Mouse (Mus musculus) kidney, postnatal 36 days (tissue): ENCODE results near the gene Pla1a.
"Not testable (repeated sequence)": the region's sequence is repeated elsewhere in the genome, so short reads cannot be mapped to it uniquely, and the experiment has no call there.

Experiments used
- DNase-seq, 2 experiments: peaks; one replicate each; pipeline ENCODE4 v3.0.0; 2021 to 2022; ENCODE audit warnings: mixed read lengths in 2 of 2

Pla1a gene

DNA sequence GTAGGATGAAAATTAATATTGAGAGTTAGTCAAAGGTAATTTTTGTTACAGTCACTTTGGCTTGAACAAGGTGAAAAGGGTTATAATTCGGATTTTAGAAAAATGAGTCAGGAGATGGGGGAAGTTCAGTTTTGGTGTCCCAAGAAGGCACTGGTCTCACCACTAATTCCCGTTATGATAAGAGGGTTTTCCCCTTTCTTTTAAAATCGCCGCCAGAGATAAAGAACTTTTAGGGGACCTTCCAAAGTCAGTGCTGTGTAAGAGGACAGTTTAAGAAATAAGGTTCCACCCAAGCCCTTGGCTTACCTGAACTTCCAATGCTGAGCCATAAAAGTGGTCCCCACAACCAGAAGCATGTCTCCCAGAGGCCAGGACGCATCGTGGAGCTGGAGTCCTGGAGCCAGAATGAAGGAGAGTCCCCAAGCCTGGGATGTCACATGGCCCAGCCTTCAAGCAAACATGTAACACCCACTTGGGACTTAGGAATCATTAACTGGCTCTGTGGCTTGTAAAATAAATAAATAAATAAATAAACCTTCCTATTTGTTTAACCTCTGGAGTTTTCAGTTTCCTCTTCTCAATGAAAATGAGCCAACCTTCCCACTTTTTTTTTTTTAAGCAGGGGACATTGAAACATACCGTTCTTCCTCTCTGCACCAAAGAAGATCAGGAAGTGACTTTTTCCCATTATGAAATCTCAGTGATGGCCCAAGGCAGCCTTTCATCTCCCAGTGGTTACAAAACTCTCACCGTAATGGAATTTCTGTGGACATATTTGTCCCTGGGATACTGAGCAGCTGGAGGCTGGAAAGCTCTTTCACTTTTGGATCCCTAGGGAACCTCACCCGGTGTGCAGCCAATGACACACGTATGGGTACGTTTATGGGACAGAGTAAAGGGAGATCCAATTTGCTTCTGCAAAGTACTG, at the start of gene Pla1a:
Pla1a (minus strand) TSS at position 648 of the 928 bp plus-strand sequence.
- peak; percentile 30 to 39 for DNase-seq

DNA sequence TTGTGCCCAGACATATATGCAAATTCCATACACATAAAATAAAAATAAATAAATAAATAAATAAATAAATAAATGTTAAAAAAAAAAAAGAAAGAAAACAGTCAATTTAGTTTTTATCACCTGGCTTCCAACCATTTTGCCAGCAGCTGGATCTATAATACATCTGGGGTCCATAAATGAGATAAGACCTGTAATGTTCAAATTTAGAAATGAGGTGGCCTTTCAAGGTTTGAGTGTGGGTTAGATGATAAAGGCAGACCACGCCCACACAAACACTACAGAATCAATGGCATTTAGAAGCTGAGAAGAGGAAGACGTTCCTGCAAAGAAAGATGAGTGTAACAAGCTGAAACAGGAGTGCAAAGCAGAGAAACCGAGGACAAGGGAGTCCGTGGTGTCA, 48.4 kb upstream of the Pla1a start:
- DNase-seq: no peak

DNA sequence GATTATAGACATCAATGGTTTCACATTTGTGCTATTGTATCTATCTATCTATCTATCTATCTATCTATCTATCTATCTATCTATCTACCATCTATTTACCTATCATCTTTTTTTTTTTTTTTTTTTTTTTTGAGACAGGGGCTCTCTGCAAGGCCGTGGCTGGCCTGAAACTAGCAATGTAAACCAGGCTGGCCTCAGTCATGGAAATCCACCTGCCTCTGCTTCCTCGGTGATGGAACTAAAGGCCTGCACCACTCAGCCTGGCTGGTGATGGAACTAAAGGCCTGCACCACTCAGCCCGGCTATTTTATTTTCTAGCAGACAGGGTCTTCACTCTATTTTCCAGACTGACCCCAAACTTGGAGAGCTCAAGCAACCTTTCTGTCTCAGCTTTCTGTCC, 45.4 kb upstream of the Pla1a start:
- DNase-seq: no peak

DNA sequence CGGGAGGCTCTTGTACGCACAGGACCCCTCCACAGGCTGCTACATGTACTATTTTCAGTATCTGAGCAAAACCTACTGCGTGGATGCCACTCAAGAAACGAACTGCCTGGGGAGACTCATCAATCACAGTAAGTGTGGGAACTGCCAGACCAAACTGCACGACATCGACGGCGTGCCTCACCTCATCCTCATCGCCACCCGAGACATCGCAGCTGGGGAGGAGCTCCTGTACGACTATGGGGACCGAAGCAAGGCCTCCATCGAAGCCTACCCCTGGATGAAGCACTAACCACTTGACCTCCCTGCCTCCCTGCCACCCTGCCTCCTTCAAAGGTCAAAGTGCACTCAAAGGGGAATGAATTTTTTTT, 44.3 kb upstream of the Pla1a start:
- DNase-seq: not testable (repeated sequence)

DNA sequence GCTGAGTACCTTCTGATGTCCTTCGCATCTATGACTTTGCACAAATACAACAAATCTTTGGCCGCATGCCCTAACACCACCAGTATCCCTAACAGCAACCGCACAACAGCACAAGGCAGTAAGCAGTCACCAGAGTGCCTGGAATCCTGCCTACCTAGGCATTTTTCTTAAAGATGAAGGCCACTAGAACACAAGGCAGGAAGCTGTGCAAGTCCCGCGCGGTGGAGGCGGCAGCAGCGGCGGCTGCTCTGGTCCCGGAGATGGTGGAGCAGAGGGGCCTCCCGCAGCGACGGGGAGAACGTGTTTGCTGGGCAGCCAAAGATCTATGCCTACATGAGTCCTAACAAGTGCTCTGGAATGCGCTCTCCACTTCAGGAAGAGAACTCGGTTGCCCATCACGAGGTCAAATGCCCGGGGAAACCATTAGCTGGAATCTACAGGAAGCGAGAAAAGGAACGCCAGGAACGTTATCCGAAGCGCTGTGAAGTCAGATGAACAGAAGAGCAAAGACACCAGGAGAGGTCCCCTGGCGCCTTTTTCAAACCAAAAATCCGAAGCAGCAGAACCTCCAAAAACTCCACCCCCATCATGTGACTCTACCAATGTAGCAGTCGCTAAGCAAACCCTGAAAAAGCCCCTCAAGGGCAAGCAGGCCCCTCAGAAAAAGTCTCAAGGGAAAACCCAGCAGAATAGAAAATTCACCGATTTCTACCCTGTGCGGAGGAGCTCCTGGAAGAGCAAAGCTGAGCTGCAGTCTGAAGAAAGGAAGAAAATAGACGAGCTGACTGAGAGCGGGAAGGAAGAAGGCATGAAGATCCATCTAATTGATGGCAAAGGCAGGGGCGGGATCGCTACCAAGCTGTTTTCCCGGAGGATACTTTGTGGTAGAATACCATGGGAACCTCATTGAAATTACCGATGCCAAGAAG, 43.6 kb upstream of the Pla1a start:
- peak; percentile 21 to 56 for DNase-seq

DNA sequence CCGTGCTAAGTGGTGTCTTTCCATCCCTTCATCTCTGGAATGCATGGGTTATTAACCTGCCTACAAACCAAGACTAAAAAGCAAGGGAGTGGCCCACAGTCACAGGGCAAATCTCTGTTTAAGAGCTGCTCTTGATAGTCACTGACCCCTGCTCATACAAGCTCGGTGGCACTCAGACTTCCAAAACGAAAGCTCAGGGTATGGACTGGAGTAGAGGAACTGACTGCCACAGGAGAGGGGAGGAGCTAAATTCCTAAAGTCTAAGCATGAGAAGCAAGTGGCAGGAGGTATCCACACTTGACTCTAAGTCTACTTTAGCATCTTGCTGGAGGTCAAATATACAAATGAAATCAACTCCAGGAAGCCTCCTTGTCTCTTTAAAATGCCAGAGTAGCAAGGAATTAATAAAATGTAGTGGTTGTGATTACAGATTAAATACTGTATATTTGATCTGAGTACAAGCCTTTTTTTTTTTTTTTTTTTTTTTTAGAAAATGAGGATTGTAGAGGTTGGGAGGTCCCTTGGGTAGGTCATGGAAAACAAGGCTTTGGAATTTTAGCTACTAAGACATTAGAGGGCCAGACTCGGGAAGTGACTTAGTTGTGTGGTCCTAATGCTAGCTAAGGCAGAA, 42.9 kb upstream of the Pla1a start:
- DNase-seq: no peak

DNA sequence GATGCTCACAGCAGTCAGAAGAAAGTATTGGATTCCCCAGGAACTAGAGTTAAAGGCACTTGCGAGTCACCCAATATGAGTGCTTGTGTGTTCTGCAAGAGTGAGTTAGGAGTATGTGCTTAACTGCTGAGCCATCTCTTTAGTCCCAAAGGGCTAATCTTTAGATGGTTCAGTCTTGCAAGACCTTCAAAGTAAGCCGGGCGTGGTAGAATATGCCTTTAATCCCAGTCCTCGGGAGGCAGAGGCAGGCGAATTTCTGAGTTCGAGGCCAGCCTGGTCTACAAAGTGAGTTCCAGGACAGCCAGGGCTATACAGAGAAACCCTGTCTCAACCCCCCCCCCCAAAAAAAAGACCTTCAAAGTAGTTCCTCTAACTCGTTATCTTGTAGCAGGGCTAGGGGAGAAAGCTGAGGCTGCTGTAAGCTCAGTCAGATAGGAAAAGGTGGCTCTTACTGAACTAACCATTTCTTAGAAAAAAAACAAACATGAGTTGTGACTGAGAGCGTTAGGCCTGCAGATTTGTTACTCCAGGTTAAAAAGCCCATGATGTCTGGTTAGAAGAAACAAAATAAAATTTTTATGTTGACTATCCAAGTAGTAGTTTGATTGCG, 41.8 kb upstream of the Pla1a start:
- DNase-seq: no peak

DNA sequence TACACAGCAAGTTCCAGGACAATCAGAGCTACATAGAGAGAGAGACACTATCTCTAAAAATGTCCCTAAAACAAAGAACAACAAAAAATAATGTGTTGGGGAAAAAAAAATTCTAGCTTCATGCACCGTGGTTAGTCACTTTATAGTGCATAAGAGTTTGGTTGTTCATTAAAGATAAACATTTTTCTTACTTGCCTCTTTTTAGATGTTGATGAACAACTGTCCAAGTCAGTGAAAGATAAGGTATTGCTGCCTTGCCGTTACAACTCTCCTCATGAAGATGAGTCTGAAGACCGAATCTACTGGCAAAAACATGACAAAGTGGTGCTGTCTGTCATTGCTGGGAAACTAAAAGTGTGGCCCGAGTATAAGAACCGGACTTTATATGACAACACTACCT, 40.7 kb upstream of the Pla1a start:
- no peak for DNase-seq

DNA sequence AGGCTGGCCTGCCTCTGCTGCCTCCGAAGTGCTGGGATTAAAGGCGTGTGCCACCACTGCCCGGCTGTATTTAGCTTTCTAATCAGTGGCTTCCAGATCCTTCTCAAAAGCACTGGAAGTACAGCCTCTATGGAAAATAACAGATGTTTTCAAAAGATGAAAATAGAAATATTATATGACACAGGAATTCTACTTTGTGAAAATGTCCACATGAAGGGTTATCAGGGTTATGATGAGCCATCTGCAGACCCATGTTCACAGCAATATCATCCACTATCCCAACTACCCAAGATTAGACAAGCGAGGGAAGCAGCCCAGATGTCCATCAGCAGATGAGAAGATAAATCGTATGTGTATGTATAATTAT, 39.5 kb upstream of the Pla1a start:
- DNase-seq: no peak

DNA sequence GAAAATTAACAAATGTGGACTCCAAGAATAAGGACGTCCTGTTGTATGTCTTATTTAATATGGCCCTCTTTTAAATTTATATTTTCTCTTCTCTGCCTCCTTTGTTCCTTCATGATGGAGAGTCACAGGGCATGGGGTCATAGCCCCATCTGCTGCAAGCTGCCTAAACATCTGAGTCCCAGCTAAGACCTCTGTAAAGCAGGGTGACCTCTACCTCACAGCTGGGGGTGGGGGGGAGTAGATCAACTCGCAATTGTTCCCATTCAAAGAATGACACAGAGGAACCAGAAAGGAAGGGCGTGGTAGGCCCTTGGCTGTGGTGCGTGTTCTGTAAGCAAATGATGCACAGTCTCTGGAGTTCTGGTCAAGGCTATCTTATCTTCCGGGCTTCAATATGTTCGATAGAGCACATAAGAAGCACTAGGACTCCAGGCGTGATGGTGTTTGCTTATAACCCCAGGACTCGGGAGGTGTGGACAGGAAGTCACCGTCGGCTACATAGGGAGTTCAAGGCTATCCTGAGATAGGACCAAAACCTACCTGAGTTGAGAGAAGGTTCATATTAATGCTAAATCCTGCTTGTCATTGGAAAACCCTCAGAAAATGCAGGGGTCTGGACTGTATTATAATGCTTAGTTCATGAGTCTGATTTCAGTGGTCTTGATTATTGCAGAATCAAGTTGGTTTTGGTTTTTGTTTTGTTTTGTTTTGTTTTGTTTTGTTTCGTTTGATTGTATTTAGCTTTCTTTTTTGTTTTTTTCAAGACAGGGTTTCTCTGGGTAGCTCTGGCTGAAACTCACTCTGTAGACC, 39.0 kb upstream of the Pla1a start:
- DNase-seq: no peak

DNA sequence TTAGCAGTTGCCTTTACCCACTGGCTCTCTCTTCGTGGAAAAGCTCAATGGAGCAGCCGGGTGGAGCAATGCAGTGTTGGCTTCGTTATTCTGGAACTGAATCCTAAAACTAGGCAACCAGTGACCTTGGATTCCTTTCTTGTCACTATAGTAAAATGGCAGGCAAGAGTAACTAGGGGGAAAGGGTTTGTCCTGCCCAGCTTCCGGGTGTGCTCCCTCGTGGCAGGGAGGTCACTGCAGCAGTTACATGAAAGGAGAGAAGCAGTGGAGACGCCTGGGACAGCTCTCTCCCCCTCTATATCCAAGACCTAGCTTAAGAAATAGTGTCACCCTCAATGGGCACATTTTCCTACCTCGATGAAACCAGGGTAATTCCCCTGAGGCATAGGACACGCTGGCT, 36.5 kb upstream of the Pla1a start:
- DNase-seq: no peak

DNA sequence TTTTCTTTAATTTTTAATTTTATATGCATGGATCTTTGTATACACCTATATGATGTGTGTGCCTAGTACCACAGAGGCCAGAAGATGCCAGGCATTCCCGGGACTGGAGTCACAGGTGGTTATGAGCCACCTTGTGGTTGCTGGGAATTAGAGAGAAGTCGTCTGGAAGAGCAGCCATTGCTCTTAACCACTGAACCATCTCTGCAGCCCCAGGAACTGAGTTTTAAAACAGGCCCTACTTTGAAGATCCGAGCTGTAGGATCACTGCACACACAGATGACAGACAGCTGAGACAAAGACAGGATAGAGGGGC, 35.7 kb upstream of the Pla1a start:
- DNase-seq: peak; percentile 27 to 44

DNA sequence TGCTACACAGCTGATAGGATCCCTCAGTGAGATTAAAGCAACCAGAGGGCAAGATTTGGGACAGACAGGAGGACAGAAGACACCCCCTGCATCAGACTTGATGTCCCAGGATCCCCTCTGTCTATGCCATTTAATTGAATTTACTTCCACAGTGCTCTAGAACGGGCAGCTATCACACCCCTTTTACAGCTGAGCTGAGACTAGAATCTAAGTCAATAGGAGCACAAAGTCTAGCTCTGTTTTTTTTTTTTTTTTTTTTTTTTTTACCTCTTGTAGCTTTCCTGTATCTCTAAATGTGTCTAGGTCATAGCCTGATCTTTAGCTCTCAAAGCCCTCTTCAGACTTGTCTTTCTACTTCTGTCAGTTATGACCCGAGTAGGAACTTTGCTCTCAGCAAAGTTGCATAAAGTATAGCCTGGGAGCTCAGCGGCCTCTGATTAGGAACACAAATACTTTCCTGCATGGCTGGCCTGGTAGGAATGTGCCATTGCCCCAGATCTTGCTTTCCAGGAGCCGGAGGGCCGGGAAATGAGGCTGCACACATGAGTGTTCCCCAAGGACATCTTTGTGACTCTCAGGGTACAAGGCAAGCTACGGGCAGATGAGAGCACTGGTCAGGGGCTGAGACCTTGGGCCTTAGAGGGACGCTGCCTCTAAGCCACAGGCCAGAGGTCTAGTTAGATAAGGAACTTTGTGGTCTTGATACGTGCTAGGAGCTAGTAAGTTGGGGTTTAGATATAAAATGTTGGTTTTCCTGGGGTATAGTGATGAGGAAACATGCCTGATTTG, 35.2 kb upstream of the Pla1a start:
- peak; percentile 9 to 20 for DNase-seq

DNA sequence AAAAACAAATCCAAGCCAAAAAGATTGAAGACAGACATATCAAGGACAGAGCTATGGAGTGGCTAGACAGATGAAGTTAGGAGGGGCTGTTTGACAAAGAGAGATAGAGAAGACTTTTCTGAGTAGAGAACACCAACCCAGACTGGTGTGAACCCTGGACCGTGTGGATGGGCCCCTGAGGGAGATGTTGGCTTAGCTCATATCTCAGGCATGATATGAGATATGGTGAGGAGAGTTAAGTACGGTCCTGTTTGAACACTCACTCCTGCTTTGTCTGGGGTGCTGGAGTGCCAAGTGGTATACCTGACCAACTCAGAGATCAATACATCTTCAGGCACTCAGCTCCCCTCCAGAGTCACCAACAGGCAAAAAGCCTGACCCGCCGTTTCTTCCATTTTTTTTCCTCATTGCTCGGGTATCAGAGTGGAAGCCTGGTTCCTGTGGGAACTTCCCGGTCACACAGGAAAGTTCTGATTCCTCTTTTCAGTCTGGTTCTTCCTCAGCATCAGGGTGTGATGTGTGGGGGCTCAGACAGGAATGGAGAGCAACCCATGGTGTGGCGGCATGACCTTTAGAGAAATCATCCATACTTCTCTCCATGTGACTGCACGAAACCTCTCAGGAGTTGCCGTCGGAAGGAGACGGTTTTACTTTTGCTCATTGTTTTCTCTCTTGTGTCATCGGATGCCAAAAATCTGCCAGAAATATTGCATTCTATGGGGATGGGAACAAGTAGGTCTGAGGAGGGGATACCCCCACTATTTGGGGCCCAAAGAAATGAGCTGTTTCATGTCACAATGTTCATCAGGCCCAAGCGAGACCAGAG, 34.4 kb upstream of the Pla1a start:
- no peak for DNase-seq

DNA sequence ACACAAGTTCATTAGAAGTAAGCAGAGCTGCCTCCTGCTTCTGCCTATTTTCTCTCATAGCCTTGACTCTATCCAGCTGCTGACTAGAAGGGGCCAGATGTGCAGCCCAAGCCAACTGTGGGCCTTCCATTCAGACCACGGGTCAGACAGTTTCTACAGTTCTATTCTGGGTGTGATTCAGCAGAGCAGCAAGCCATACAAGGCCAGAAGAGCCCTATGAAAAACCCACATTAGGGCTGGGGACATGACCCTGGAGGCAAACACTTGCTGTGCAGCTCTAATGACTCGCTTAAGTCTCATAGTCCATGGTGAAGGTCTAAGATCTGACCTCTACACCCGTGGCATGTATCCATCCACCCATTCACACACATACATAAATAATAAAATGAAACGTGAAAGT, 33.1 kb upstream of the Pla1a start:
- DNase-seq: no peak

DNA sequence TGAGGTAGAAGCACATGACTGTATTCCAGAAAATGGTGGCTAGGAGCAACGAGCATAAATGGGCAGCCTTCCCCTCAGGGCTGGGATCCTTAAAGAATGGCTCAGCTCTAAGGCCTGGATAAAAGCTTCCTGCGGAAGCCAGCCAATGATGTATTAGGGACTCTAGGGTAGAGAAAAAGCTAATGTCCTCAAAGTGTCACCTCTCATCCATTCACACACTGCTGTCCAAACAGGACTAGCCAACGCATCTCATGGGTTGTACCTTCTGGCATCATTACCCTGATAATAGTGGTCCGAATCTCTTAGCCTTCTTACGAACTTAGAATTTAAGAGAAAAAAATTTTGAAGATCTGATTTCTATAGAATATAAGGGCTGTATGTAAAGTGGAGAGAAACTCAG, 30.4 kb upstream of the Pla1a start:
- no peak for DNase-seq

DNA sequence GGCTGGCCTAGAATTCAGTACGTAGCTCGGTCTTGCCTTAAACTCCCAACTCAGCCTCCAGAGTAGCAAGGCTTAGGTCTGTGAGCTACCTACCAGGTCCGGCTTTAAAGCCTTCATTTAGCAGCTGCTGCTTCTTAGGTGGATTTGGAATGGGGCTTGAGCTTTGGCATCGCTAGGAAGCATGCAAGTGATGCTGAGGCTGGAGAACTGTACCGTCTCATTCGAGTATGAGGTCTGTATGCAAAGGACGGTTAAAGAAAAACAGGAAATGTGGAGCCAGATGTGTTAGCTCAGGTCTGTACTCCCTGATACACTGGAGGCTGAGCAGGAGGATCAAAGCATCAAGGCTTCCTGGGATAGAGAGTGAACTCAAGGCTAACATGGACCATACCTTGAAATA, 29.2 kb upstream of the Pla1a start:
- DNase-seq: no peak

DNA sequence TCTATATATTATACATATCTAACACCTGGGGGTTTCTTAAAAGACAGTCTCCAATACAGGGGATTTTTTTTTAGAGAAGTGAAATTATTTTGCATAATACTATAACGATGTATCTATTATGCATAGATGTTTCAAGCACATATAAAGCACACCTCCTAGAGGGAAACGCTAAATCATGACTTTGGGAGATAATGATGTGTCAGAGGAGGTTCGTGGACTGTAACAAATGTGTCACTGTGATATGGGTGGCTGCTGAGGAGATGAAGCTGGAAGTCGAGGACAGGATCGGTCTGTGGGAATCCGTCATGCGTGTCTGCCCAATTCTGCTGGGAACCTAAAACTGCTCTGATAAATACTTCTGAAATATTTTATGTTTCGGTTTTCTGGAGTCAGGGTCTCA, 28.8 kb upstream of the Pla1a start:
- DNase-seq: no peak

DNA sequence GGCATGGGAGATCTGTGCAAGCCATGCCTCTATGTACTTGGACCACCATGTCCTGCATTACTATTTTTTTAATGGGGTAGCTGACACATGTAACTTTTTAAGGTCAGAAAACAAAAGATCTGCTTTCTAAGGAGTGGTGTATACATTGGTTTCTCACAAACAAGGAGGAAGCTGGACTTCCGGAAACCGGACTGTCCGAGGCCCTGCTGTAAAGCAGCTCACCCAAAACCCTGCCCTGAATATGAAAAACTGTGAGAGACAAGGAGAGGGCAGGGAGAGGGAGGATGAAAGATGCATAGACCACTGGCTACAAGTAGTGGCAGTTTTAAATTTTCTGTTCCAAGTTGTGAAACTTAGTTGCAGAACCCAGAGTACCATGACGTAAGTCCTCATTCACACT, 27.0 kb upstream of the Pla1a start:
- no peak for DNase-seq

DNA sequence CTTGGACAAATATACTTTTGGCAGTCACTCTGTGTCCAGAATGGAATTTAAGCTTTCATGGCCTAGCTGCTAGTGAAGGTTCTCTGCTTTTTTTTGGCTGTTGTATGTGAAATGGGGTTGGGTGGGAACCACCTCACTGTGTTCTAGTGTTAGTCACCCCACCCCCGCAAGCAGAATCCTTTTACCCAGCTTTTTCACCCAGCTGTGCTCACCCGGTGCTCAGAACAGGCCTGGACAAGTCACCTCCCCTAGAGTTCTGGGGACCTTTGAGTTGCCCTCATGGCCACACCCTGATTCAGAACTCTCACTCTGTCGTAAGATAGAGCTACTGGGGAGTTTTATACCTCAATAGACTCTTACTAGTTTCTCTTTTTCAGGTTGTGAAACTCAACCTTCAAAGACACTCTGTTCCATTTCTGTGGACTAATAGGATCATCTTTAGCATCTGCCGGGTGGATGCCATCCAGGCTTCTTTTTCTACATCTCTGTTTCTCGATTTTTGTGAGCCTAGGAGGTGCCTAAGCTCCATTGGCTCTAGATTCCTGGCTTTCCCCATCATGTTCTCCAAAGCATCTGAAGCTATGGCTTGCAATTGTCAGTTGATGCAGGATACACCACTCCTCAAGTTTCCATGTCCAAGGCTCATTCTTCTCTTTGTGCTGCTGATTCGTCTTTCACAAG, 25.8 kb upstream of the Pla1a start:
- DNase-seq: no peak
